Mouse (Mus musculus): ENCODE results near the gene Acot3. TPM values are rescaled to one million over a fixed set of nuclear protein-coding genes. Genes with fewer than 3 reads are reported as not detected.
"Not testable (repeated sequence)": the region's sequence is repeated elsewhere in the genome, so short reads cannot be mapped to it uniquely, and the experiment has no call there.

Gene Acot3
- polyA plus RNA-seq, 1 experiment from 2014 or later, result 0.96 TPM

GRCm38 (mm10) chr12:84052609-84053008 lies 665 bp downstream of the Acot3 start:
- WGBS, result 92% methylated on average over 7 of the region's 7 CpGs
- Histone ChIP-seq H3K9me3 (peaks cover 12% of the 10 kb centered on the region; the same call in 1 of the 2 replicates), H3K4me3 (peak overlapping the region; percentile 49; the same call in 1 of the 2 replicates), H3K27ac (no peak overlapping the region), H3K9ac (no peak overlapping the region), H3K4me2 (peak overlapping the region; percentile 75), H3K36me3 (no peaks in the 10 kb centered on the region), H3K4me1 (replicated peaks) (peaks cover 7% of the 10 kb centered on the region), H3K27me3 (peaks cover 31% of the 10 kb centered on the region)
- no peak for ATAC-seq (ENCODE audit: low FRiP score)

DNA sequence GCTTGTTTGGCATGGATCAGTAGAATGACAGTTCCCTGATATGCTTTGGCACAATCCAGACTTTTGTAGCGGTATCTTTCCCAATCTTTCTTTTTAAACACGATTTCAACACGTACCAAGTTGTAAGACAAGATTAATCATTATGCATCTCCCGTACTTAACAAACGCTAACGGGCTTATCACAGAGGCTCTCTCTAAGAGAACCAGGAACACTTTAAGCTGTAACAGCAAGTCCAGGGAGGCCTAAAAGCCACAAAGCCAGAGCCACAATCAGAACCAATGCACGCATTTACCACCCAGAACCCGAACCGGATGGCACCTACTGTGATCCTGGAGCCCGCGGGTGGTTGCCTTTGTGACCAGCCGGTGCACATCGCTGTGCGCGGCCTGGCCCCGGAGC lies 1.2 kb downstream of the Acot3 start:
- Histone ChIP-seq H3K36me3 (no peaks in the 10 kb centered on the region), H3K4me3 (peak overlapping the region; percentile 49), H3K27ac (no peak overlapping the region), H3K9me3 (peaks cover 7% of the 10 kb centered on the region; the same call in 1 of the 2 replicates), H3K4me2 (peak overlapping the region; percentile 75), H3K9ac (peak overlapping the region; percentile 70), H3K4me1 (replicated peaks) (peaks cover 7% of the 10 kb centered on the region), H3K27me3 (peaks cover 31% of the 10 kb centered on the region)
- ATAC-seq (ENCODE audit: low FRiP score), result no peak
- 12% methylated on average over 16 of the region's 16 CpGs for WGBS

DNA sequence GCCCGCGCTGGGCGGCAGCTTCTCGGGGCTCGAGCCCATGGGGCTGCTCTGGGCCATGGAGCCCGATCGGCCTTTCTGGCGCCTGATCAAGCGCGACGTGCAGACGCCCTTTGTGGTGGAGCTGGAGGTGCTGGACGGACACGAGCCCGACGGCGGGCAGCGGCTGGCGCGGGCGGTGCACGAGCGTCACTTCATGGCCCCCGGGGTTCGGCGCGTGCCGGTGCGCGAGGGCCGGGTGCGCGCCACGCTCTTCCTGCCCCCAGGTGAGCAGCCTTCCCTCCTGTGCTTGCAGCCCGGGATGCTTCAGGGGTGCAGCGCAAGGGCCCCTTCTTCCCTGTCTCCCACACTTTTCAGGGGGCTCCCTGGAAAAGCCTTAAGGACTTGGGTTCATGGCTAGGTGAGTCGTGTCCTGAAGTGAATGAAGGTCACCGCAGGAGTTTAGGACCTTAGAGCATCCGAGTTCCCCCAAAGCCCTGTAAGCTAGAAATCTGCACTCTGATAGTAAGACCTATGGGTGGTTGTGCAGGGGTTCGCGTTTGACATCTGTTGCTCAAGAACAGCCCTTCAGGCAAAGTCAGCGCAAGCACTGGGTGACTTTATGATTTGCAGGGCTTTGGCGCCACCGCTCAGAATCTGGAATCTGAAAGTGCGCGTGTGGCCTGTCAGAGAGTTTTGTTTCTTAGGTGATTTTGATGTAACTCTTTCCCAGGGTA lies 1.9 kb downstream of the Acot3 start:
- H3K4me1 ChIP-seq (replicated peaks), result peaks cover 7% of the 10 kb centered on the region
- no peaks in the 10 kb centered on the region for H3K36me3 ChIP-seq
- peak overlapping the region; percentile 75 for H3K4me2 ChIP-seq
- 0 out of 2 replicates have a peak, but pooled peaks cover 2% of the 10 kb centered on the region for H3K9me3 ChIP-seq
- H3K27ac ChIP-seq, result no peak overlapping the region
- peak overlapping the region; percentile 49 for H3K4me3 ChIP-seq
- peaks cover 31% of the 10 kb centered on the region for H3K27me3 ChIP-seq
- 3% methylated on average over 38 of the region's 46 CpGs for WGBS
- peak overlapping the region; percentile 70 for H3K9ac ChIP-seq
- ATAC-seq (ENCODE audit: low FRiP score), result 0 out of 2 replicates have a peak, but pooled peaks have one; percentile 39

DNA sequence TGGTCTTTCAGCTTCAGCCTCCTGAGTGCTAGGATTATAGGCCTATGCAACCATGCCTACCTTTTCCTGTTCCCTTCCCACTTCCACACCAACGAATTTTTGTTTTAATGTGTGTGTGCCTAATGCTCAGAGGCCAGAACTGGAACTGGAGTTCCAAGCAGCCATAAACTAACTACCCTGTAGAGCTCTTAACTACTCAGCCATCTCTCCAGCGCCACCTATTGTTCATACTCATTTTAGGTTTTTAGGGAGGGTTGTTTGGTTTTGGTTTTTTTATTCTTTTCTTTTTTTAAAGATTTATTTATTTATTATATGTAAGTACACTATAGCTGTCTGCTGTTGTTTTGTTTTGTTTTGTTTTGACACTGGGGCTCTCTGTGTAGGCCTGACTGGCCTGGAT lies 9.0 kb downstream of the Acot3 start:
- H3K9me3 ChIP-seq, result no peaks in the 10 kb centered on the region
- no peaks in the 10 kb centered on the region for H3K27me3 ChIP-seq
- no peak overlapping the region for H3K27ac ChIP-seq
- no peaks in the 10 kb centered on the region for H3K4me1 ChIP-seq (replicated peaks)
- H3K4me2 ChIP-seq, result no peak overlapping the region
- H3K4me3 ChIP-seq, result no peak overlapping the region
- no peak overlapping the region for H3K9ac ChIP-seq
- no peak for ATAC-seq (ENCODE audit: low FRiP score)
- 26% methylated on average over 2 of the region's 2 CpGs for WGBS
- no peaks in the 10 kb centered on the region for H3K36me3 ChIP-seq

DNA sequence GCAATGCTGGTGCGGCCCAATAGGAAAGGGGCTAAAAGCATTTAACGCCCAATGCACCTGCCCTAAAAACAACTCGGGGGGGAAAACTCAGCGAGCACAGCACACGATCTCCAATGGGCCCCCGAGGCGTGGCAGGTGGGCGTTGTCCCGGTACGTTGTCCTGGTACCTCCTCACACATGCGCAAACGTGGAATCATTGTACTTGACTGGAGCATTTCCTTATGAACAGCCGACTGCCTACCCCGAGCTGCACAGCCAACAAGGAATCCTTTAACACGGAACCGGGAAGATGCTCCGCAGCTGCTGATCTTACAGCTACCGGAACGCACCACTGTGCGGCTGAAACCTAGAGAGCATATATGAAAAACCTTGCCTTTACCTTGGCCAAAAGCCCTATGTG lies 10.4 kb downstream of the Acot3 start:
- Histone ChIP-seq H3K27me3 (peaks cover 5% of the 10 kb centered on the region; the same call in 1 of the 2 replicates), H3K36me3 (no peaks in the 10 kb centered on the region)
- WGBS, result 92% methylated on average over 20 of the region's 20 CpGs

GRCm38 (mm10) chr12:84063228-84063627 lies 11.3 kb downstream of the Acot3 start:
- H3K4me3 ChIP-seq, result no peak overlapping the region
- WGBS, result 70% methylated on average over 5 of the region's 5 CpGs
- no peak overlapping the region for H3K27ac ChIP-seq
- no peaks in the 10 kb centered on the region for H3K4me1 ChIP-seq (replicated peaks)
- peaks cover 14% of the 10 kb centered on the region for H3K27me3 ChIP-seq
- ATAC-seq (ENCODE audit: low FRiP score), result no peak
- no peak overlapping the region for H3K4me2 ChIP-seq
- H3K9me3 ChIP-seq, result no peaks in the 10 kb centered on the region
- no peak overlapping the region for H3K9ac ChIP-seq
- H3K36me3 ChIP-seq, result no peaks in the 10 kb centered on the region

More for the DNA sequence above, 10.4 kb downstream of the Acot3 start:
- H3K9me3 ChIP-seq, result no peaks in the 10 kb centered on the region
- no peak overlapping the region for H3K27ac ChIP-seq
- no peaks in the 10 kb centered on the region for H3K4me1 ChIP-seq (replicated peaks)
- ATAC-seq (ENCODE audit: low FRiP score), result no peak
- no peak overlapping the region for H3K4me3 ChIP-seq
- no peak overlapping the region for H3K9ac ChIP-seq
- no peak overlapping the region for H3K4me2 ChIP-seq

DNA sequence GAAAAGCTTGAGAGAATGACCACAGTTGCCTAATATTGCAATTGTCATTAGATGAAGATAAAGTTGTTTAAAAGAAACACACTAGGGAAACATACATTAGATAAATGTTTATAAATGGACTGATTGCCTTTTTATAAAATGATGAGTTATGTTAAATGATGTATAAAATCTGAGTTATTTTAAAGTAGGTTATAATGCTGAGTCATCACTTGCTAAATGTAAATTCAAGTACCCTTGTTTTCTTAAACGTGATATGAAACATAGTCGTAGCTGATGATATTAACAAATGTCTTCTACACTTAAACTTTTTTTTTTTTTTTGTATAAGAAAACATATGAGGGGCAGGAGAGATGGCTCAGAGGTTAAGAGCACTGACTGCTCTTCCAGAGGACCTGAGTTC lies 11.9 kb downstream of the Acot3 start:
- Histone ChIP-seq H3K4me3 (no peak overlapping the region), H3K27ac (no peak overlapping the region), H3K4me1 (replicated peaks) (no peaks in the 10 kb centered on the region), H3K27me3 (peaks cover 20% of the 10 kb centered on the region), H3K4me2 (no peak overlapping the region), H3K9me3 (no peaks in the 10 kb centered on the region), H3K36me3 (no peaks in the 10 kb centered on the region), H3K9ac (no peak overlapping the region)
- no peak for ATAC-seq (ENCODE audit: low FRiP score)
- WGBS, result 89% methylated on average over 2 of the region's 2 CpGs

- Histone ChIP-seq H3K9ac (no peak overlapping the region), H3K4me2 (no peak overlapping the region), H3K9me3 (no peaks in the 10 kb centered on the region), H3K27me3 (peaks cover 26% of the 10 kb centered on the region), H3K4me3 (no peak overlapping the region), H3K36me3 (no peaks in the 10 kb centered on the region), H3K27ac (no peak overlapping the region), H3K4me1 (replicated peaks) (peaks cover 2% of the 10 kb centered on the region; the same call in 1 of the 2 replicates)
- WGBS, result 77% methylated on average over 8 of the region's 8 CpGs
- ATAC-seq (ENCODE audit: low FRiP score), result no peak
Measured at GRCm38 (mm10) chr12:84064621-84065020, 12.7 kb downstream of the Acot3 start.

GRCm38 (mm10) chr12:84067752-84068151 lies 15.8 kb downstream of the Acot3 start:
- Histone ChIP-seq H3K27me3 (peaks cover 43% of the 10 kb centered on the region), H3K4me2 (no peak overlapping the region), H3K4me3 (no peak overlapping the region), H3K4me1 (replicated peaks) (peaks cover 5% of the 10 kb centered on the region), H3K27ac (no peak overlapping the region), H3K9me3 (no peaks in the 10 kb centered on the region), H3K36me3 (no peaks in the 10 kb centered on the region), H3K9ac (no peak overlapping the region)
- WGBS, result 91% methylated on average over 4 of the region's 4 CpGs
- ATAC-seq (ENCODE audit: low FRiP score), result no peak

GRCm38 (mm10) chr12:84068296-84068695 lies 16.4 kb downstream of the Acot3 start:
- Histone ChIP-seq H3K36me3 (no peaks in the 10 kb centered on the region), H3K9me3 (no peaks in the 10 kb centered on the region), H3K4me2 (no peak overlapping the region), H3K4me3 (no peak overlapping the region), H3K4me1 (replicated peaks) (peaks cover 5% of the 10 kb centered on the region), H3K9ac (no peak overlapping the region), H3K27ac (no peak overlapping the region), H3K27me3 (peaks cover 43% of the 10 kb centered on the region)
- no peak for ATAC-seq (ENCODE audit: low FRiP score)
- 61% methylated on average over 8 of the region's 8 CpGs for WGBS

- Histone ChIP-seq H3K27ac (no peak within 1 kb of the TSS), H3K4me3 (peak within 1 kb of the TSS; percentile 43), H3K9ac (peak within 1 kb of the TSS; percentile 63), H3K9me3 (no peaks in the 10 kb centered on the region), H3K4me1 (replicated peaks) (peaks cover 5% of the 10 kb centered on the region), H3K27me3 (peaks cover 43% of the 10 kb centered on the region), H3K36me3 (no peaks in the 10 kb centered on the region), H3K4me2 (peak within 1 kb of the TSS; percentile 60)
- ATAC-seq (ENCODE audit: low FRiP score), result no peak
- WGBS, result 62% methylated on average over 9 of the region's 9 CpGs
Measured at GRCm38 (mm10) chr12:84068986-84069385, 17.0 kb downstream of the Acot3 start, which contains the start of gene Acot5. Acot5 (plus strand) TSS chr12:84069325.

DNA sequence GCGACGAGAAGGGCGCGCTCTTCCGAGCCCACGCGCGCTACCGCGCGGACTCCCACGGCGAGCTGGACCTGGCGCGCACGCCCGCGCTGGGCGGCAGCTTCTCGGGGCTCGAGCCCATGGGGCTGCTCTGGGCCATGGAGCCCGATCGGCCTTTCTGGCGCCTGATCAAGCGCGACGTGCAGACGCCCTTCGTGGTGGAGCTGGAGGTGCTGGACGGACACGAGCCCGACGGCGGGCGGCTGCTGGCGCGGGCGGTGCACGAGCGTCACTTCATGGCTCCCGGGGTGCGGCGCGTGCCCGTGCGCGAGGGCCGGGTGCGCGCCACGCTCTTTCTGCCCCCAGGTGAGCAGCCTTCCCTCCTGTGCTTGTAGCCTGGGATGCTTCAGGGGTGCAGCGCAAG lies 17.6 kb downstream of the Acot3 start:
- not testable (repeated sequence) for H3K27ac ChIP-seq; H3K4me1 ChIP-seq (replicated peaks); ATAC-seq (ENCODE audit: low FRiP score); H3K9me3 ChIP-seq; H3K36me3 ChIP-seq
- Histone ChIP-seq H3K4me3 (peak overlapping the region; percentile 43), H3K4me2 (peak overlapping the region; percentile 60), H3K9ac (peak overlapping the region; percentile 63), H3K27me3 (peaks cover 43% of the 10 kb centered on the region)
- WGBS, result 1% methylated on average over 45 of the region's 52 CpGs

GRCm38 (mm10) chr12:84071696-84072095 lies 19.8 kb downstream of the Acot3 start:
- no peak for ATAC-seq (ENCODE audit: low FRiP score)
- Histone ChIP-seq H3K27me3 (peaks cover 43% of the 10 kb centered on the region), H3K9ac (no peak overlapping the region), H3K4me3 (no peak overlapping the region), H3K36me3 (no peaks in the 10 kb centered on the region), H3K9me3 (no peaks in the 10 kb centered on the region), H3K4me2 (no peak overlapping the region), H3K27ac (no peak overlapping the region), H3K4me1 (replicated peaks) (peaks cover 5% of the 10 kb centered on the region)
- 95% methylated on average over 2 of the region's 2 CpGs for WGBS

All from hindbrain, embryonic 13.5 days (tissue).